Mouse (Mus musculus) neural tube, embryonic 15.5 days (tissue): ENCODE data around the gene Pde6b. TPM values are rescaled to one million over a fixed set of nuclear protein-coding genes. Genes with fewer than 3 reads are reported as not detected.

Experiments used
- ATAC-seq: fragments of 200-750 bp; cut with Nextera tagmentation; 2 replicates; pipeline ENCODE4 v1.8.0; 2017; ENCODE audit warnings: mild to moderate bottlenecking, moderate TSS enrichment, moderate library complexity; ENCODE audit not compliant: low FRiP score
- H3K27ac ChIP-seq: fragments of 300-500 bp; sonication (generic); replicated peaks from 2 replicates; pipeline ENCODE4 v1.5.1; 2015; ENCODE audit warnings: mild to moderate bottlenecking, inconsistent platforms
- H3K27me3 ChIP-seq: fragments of 300-500 bp; sonication (generic); replicated peaks from 2 replicates; pipeline ENCODE4 v1.6.1; 2015; ENCODE audit warnings: inconsistent platforms
- H3K36me3 ChIP-seq: fragments of 300-500 bp; sonication (generic); 2 replicates; pipeline ENCODE4 v1.6.1; 2015; ENCODE audit warnings: inconsistent platforms
- H3K4me1 ChIP-seq: fragments of 300-500 bp; sonication (generic); 2 replicates; pipeline ENCODE4 v1.6.1; 2015; ENCODE audit warnings: inconsistent platforms
- H3K4me2 ChIP-seq: fragments of 300-500 bp; sonication (generic); 2 replicates; pipeline ENCODE4 v1.6.1; 2015; ENCODE audit warnings: inconsistent platforms, mild to moderate bottlenecking, moderate library complexity
- H3K4me3 ChIP-seq: fragments of 300-500 bp; sonication (generic); replicated peaks from 2 replicates; pipeline ENCODE4 v1.5.1; 2015; ENCODE audit warnings: mild to moderate bottlenecking, inconsistent platforms
- H3K9ac ChIP-seq: fragments of 300-500 bp; sonication (generic); replicated peaks from 2 replicates; pipeline ENCODE4 v1.6.1; 2015; ENCODE audit warnings: mild to moderate bottlenecking, inconsistent platforms
- H3K9me3 ChIP-seq: fragments of 300-500 bp; sonication (generic); replicated peaks from 2 replicates; pipeline ENCODE4 v1.6.1; 2016; ENCODE audit warnings: inconsistent platforms
- WGBS: fragments of 180-500 bp; shearing (Covaris S2); methylation state at CpG from one replicate; pipeline ENCODE4 v1.1.7; 2015; ENCODE audit warnings: mixed read lengths; 5-methylcytosine and 5-hydroxymethylcytosine counted together
- polyA plus RNA-seq: library from polyadenylated mRNA; unstranded; fragments of >200 nt; fragmentation: Nextera tagmentation; extraction: Ambion mirVana; gene quantifications from 2 replicates; pipeline ENCODE4 v1.2.1, GENCODE M21; 2015

The Pde6b gene
- polyA plus RNA-seq, 1 experiment from 2014 or later, result 0.29 TPM

GRCm38 (mm10) chr5:108466647-108467046 lies 78.5 kb downstream of the Pde6b start:
- no peaks in the 10 kb centered on the region for H3K36me3 ChIP-seq
- 98% methylated on average over 1 of the region's 1 CpGs for WGBS
- ATAC-seq, result no peak
- H3K27me3 ChIP-seq, result no peaks in the 10 kb centered on the region
- no peak overlapping the region for H3K4me3 ChIP-seq
- H3K9ac ChIP-seq, result no peak overlapping the region
- no peaks in the 10 kb centered on the region for H3K9me3 ChIP-seq
- no peak overlapping the region for H3K27ac ChIP-seq
- no peak overlapping the region for H3K4me2 ChIP-seq
- peaks cover 46% of the 10 kb centered on the region for H3K4me1 ChIP-seq

- peaks cover 28% of the 10 kb centered on the region for H3K36me3 ChIP-seq
- no peak for ATAC-seq
- H3K9me3 ChIP-seq, result no peaks in the 10 kb centered on the region
Observed at GRCm38 (mm10) chr5:108469617-108470016, 81.4 kb downstream of the Pde6b start.

GRCm38 (mm10) chr5:108473737-108474136 lies 85.5 kb downstream of the Pde6b start:
- no peak overlapping the region for H3K9ac ChIP-seq
- WGBS, result 92% methylated on average over 4 of the region's 4 CpGs
- ATAC-seq, result no peak

More at GRCm38 (mm10) chr5:108469617-108470016, 81.4 kb downstream of the Pde6b start:
- no peak overlapping the region for H3K9ac ChIP-seq
- no peaks in the 10 kb centered on the region for H3K27me3 ChIP-seq
- peaks cover 17% of the 10 kb centered on the region for H3K4me1 ChIP-seq
- whole genome bisulfite sequencing, result 62% methylated on average over 7 of the region's 7 CpGs
- H3K4me2 ChIP-seq, result no peak overlapping the region
- no peak overlapping the region for H3K27ac ChIP-seq
- H3K4me3 ChIP-seq, result no peak overlapping the region

GRCm38 (mm10) chr5:108475977-108476376 lies 87.8 kb downstream of the Pde6b start:
- no peaks in the 10 kb centered on the region for H3K27me3 ChIP-seq
- H3K9ac ChIP-seq, result no peak overlapping the region
- H3K9me3 ChIP-seq, result no peaks in the 10 kb centered on the region
- H3K4me1 ChIP-seq, result no peaks in the 10 kb centered on the region
- no peak for ATAC-seq
- H3K36me3 ChIP-seq, result peaks cover 71% of the 10 kb centered on the region
- no peak overlapping the region for H3K4me3 ChIP-seq
- no peak overlapping the region for H3K27ac ChIP-seq
- H3K4me2 ChIP-seq, result no peak overlapping the region
- WGBS, result 91% methylated on average over 3 of the region's 3 CpGs

More at GRCm38 (mm10) chr5:108473737-108474136, 85.5 kb downstream of the Pde6b start:
- no peak overlapping the region for H3K4me2 ChIP-seq
- no peaks in the 10 kb centered on the region for H3K9me3 ChIP-seq
- H3K4me1 ChIP-seq, result peaks cover 2% of the 10 kb centered on the region
- H3K27ac ChIP-seq, result no peak overlapping the region
- peaks cover 65% of the 10 kb centered on the region for H3K36me3 ChIP-seq
- H3K4me3 ChIP-seq, result no peak overlapping the region
- no peaks in the 10 kb centered on the region for H3K27me3 ChIP-seq

Other genes starting within 250 kb of the Pde6b start
- gene Dr1, start 119.5 kb upstream of the Pde6b start, polyA plus RNA-seq, result 39.6 and 42.8 TPM in 2 replicates
- gene Pigg, start 75.8 kb upstream of the Pde6b start, polyA plus RNA-seq, result 4.5 and 4.9 TPM in 2 replicates
- gene Gm42517, start 20.5 kb upstream of the Pde6b start, polyA plus RNA-seq, result 2.4 and 3.0 TPM in 2 replicates
- gene Atp5k, start 46.1 kb downstream of the Pde6b start, polyA plus RNA-seq, result 430 and 482 TPM in 2 replicates
- 0.19 and 0.34 TPM in 2 replicates for gene Mfsd7a, start 60.5 kb downstream of the Pde6b start, polyA plus RNA-seq
- 24.7 and 25.5 TPM in 2 replicates for gene Pcgf3, start 72.8 kb downstream of the Pde6b start, polyA plus RNA-seq
- gene Cplx1, start 161.6 kb downstream of the Pde6b start, polyA plus RNA-seq, result 258 and 285 TPM in 2 replicates
- 45.2 and 52.3 TPM in 2 replicates for gene Gak, start 241.4 kb downstream of the Pde6b start, polyA plus RNA-seq
- gene Tmem175, start 241.4 kb downstream of the Pde6b start, polyA plus RNA-seq, result 24.0 and 28.9 TPM in 2 replicates